Mouse (Mus musculus) gastrocnemius, postnatal 14 days (tissue): ENCODE measurements around the gene Gm12800. TPM values are rescaled to one million over a fixed set of nuclear protein-coding genes. Genes with fewer than 3 reads are reported as not detected.
"Not testable (repeated sequence)": the region's sequence is repeated elsewhere in the genome, so short reads cannot be mapped to it uniquely, and the experiment has no call there.

Source experiments
- DNase-seq: peaks from one replicate; pipeline ENCODE4 v3.0.0; 2021; ENCODE audit warnings: mixed read lengths
- intact Hi-C: fragments of 180-260 bp; cut with DNase I; formaldehyde crosslinking; loops from one replicate; pipeline ENCODE4 v1.15.1; 2025; ENCODE audit warnings: low total_unique reads
- long read RNA-seq, 2 experiments: library from polyadenylated mRNA; stranded (forward); transcript quantifications; one replicate each; pipeline ENCODE4 v2.0.0; 2021
- total RNA-seq, 2 experiments: library from RNA; stranded (reverse); gene quantifications; 2 replicates each; pipeline ENCODE4 v1.2.3; 2021

Gm12800 gene
- not detected for total RNA-seq
- long read RNA-seq, experiment 1: 0 reads
- long read RNA-seq, experiment 2: 0 reads

- intact Hi-C loops: not testable (repeated sequence)
Measured at GRCm38 (mm10) chr4:101908821-101909220, at the start of gene Gm12800. Gene Gm12800, plus strand, starts transcription at chr4:101909121.

GRCm38 (mm10) chr4:101860873-101861272 is 48.0 kb upstream of the Gm12800 start:
- intact Hi-C loops: no loop called here
- no peak for DNase-seq

More at GRCm38 (mm10) chr4:101908821-101909220, at the start of gene Gm12800:
- not testable (repeated sequence) for DNase-seq

DNA sequence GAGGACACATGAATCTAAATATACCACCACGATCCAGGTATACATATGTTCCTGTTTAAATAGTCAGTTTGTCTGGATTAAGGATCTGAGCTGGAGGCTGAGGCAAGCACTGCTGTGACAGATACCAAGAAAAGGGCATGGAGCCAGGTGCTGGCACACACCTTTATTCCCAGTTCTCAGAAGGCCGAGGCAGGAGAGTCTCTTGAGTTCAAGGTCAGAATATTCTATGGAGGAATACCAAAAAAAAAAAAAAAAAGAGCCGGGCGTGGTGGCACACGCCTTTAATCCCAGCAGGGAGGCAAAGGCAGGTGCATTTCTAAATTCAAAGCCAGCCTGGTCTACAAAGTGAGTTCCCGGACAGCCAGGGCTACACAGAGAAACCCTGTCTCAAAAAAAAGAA is 46.6 kb upstream of the Gm12800 start:
- intact Hi-C loops: no loop called here
- no peak for DNase-seq

GRCm38 (mm10) chr4:101872031-101872430 is 36.9 kb upstream of the Gm12800 start:
- intact Hi-C loops, DNase-seq: not testable (repeated sequence)

DNA sequence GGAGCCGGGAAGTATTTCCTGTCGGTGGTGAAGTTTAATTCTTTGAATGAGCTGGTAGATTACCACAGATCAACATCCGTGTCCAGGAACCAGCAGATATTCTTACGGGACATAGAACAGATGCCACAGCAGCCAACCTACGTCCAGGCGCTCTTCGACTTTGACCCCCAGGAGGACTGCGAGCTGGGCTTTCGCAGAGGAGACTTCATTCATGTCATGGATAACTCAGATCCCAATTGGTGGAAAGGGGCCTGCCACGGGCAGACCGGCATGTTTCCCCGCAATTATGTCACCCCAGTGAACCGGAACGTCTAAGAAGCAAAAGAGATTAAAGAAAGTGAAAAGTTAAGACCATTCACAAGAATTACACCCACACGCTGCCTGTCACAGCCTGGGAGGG is 33.2 kb upstream of the Gm12800 start:
- intact Hi-C loops, DNase-seq: not testable (repeated sequence)

DNA sequence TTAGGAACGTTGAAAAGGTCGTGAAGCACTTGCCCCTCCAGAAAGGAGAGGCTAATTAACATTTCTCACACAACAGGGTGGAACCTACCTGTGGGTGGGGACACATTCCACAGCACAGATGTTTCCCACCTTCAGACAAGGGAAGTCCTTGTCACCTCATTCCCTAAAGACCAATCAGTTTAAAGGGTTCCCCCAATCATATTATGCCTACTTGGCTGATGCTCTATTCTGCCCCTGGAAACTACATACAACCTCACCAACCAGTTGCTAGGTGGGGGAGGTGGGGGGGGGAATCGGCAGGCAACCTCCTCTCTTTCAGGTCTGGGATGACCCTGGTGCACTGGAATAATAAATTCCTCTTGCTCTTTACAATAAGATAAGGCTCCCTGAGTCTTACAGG is 25.3 kb upstream of the Gm12800 start:
- DNase-seq: no peak
- intact Hi-C loops: no loop called here

DNA sequence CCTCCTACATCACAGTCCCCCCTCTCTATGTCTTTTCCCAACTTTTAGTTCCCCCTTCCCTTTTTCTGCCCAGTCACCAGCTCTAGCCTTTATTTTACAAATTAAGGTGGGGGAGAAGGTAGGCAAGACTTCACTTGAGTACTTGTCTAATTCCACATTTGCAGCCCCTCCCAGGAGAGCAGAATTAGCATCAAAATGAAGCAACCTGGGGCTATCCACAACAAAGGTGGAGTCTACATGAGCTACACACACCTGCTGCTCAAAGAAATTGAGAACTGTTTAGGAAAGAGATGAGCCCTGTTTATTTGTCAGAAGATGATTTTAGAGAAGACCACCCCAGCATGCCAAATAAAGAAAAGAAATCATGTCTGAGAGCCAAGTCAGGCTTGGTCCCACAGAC is 19.5 kb upstream of the Gm12800 start:
- no peak for DNase-seq
- intact Hi-C loops: no loop called here

DNA sequence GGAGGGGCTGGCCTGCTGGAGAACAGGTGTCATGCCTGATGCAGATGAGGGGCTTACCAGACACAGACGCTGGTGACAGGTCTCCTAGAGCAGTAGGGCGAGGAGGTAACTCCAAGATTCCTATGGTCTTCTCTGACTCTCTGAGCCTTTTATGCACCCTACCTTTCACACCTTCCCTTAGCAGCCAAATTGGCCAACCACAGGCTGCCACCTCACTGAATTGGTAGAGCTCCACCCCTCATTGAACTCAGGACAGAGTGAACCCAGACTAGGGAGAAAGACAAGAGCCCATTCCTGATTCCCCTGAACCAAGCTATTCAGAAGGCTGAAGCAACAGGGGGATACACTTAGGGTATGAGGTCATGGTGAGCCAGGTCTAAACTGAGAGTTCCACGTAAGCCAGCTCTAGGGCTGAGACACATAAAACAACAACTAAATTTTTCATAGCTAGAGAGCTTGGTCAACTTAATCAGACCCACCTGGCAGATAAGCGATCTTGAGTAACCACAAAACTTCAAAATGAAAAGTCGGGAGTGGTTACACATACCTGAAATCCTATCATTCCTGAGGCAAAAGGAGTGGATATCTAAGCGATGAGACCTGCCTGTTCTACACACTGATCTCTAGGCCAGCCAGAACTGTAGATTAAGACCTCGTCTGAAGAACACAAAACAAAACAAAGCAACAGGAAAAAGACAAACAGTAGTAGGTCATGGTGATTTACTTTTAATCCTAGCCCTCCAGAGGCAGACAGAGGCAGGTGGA is 15.1 kb upstream of the Gm12800 start, which contains the start of gene C130073F10Rik:
Gene C130073F10Rik, minus strand, starts transcription at position 134 of the 765 bp plus-strand sequence.
- intact Hi-C loops: no loop called here
- no peak for DNase-seq

- DNase-seq, intact Hi-C loops: not testable (repeated sequence)
Measured at GRCm38 (mm10) chr4:101940107-101940506, 31.2 kb downstream of the Gm12800 start, which contains the start of gene Gm12794. Gene Gm12794, plus strand, starts transcription at chr4:101940407.

Other genes starting within 250 kb of the Gm12800 start
- gene Lepr, start 191.7 kb upstream of the Gm12800 start, total RNA-seq: 1 to 10 TPM; 3.4 to 3.8 TPM
- gene B020004J07Rik, start 65.1 kb upstream of the Gm12800 start, total RNA-seq: not detected
- gene C130073F10Rik, start 15.3 kb upstream of the Gm12800 start, total RNA-seq: not detected
- not detected for gene Gm12794, start 31.3 kb downstream of the Gm12800 start, total RNA-seq
- not detected for gene Gm12790, start 71.9 kb downstream of the Gm12800 start, total RNA-seq
- not detected for gene Gm12789, start 77.5 kb downstream of the Gm12800 start, total RNA-seq
- gene Pde4b, start 178.4 kb downstream of the Gm12800 start, total RNA-seq: 10 to 100 TPM; 28.8 to 39.4 TPM